Mouse (Mus musculus) telencephalon, adult 2 months (tissue): ENCODE measurements around the gene Lmx1a.

Experiments
- DNase-seq: peaks from one replicate; pipeline ENCODE4 v3.0.0-alpha.2; 2011; ENCODE audit warnings: low read depth, low spot score

Lmx1a gene

GRCm38 (mm10) chr1:167693499-167694240, 4.6 kb downstream of the Lmx1a start:
- DNase-seq = no peak

DNA sequence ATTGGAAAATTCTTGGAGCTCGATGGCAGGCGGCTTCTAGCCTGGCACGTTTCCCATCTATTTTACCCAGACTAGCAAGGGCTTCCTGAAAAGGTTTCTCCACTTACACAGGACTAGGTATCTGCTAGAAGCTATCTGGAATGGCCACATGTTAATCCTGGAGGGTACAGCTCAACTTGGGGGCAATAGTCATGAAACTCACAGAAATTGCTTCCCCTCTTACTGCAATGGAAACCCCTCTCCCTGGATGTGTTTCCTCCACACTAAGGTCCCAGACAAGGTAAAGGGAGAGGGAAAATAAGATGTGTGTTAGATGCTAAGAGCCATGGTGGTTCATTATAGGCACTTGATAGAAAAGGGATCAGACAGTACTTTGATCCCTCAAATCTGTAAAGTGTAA, 5.7 kb downstream of the Lmx1a start:
- DNase-seq = no peak

GRCm38 (mm10) chr1:167695910-167696459, 6.9 kb downstream of the Lmx1a start:
- DNase-seq = no peak

GRCm38 (mm10) chr1:167699706-167700105, 10.7 kb downstream of the Lmx1a start:
- DNase-seq = no peak

DNA sequence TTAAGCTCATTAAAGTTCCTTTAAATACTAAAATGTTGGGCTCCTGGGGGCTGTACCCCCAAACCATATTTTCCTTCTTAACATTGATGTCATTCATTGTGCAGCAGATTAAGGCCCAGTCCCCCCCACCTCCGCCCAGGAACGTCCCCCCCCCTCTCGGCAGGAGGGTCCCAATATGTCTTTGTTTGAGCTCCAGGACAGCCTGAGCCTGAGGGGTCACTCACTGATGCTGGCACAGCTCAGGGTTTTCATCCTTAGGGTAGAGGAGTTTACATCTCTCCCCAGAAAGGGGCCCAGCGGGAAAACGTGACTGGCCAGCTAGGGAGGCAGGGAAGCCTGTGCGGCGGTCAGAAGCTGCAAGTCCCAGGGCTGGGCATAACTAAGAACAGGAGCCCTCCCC, 11.2 kb downstream of the Lmx1a start:
- DNase-seq = no peak

DNA sequence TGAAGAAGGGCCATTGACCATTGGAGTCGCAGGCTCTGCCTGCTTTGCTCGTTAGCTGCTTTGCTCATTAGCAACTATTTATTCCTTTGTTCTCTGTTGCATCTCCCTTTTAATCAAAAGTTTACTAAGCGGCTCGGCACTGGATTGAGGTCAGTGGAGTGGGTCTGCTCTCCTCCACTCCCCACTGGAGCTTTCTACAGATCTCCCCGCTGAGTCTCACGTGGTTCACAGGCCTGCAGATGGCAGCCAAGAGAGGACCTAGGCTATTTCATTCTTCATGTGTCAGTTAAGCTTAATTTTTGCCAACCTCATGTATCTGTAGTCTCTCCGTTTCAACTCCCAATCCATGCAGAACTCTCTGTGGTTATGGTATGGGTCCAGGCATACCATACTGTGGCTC, 16.5 kb downstream of the Lmx1a start:
- no peak for DNase-seq

GRCm38 (mm10) chr1:167708761-167709160, 19.7 kb downstream of the Lmx1a start:
- no peak for DNase-seq

GRCm38 (mm10) chr1:167715730-167716341, 26.8 kb downstream of the Lmx1a start:
- DNase-seq = no peak

- no peak for DNase-seq
Observed at GRCm38 (mm10) chr1:167734471-167734870, 45.4 kb downstream of the Lmx1a start.

DNA sequence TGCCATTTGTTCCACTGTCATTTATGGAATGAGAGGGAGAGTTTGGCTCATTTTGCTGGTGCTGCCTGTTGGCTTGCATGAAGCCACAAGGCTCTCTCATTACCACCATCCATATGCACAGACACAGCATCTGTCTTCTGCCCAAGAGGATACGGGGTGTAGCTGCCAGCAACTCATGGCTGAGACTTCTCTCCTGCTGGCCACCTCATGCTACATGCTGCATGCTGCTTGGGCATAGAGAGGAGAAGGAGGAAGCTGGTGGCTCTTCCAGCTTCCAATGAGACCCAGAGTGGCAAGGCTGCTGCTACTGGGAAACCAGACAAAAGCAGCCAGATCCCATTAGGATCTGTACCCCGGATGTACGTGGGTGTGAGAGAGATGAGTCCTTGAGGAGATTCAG, 47.8 kb downstream of the Lmx1a start:
- DNase-seq = peak; percentile 32

DNA sequence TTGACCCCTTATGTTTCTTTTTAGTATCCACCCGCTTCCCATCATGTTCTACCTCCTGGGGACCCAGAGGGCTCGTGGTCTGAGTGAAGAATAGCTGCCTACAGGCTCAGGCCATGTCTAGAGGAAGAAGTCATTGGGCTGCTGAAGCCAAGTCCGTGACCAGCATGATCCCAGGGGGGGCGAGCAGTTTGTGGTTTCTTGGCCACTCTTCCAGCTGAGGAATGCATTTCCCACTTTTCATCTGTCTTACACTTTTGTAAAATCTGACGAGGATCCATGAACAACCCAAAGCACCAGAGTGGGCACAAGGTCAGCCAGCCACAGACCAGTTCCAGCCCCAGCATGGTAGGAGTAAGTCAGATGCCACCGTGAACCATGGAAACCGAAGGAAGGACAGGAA, 50.2 kb downstream of the Lmx1a start:
- no peak for DNase-seq

DNA sequence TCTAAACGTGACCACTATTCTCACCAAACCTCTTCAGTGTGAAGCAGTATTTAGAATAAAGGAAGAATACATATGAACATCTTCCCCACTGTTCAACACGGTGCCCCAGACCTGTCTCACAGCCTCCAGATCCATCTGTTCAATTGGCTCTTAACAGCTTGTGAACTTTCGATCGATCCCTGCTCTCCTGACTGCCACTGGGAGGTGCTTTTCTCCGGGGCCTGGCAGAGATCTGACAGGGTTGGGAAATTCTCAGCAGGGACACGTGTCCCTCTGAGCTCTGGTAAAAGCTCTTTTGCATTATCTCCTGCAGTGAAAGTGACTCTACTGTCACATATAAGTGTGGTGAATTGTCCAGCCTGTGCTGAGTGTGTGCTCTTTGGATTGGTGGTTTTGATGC, 57.6 kb downstream of the Lmx1a start:
- no peak for DNase-seq

GRCm38 (mm10) chr1:167752661-167753060, 63.6 kb downstream of the Lmx1a start:
- no peak for DNase-seq

DNA sequence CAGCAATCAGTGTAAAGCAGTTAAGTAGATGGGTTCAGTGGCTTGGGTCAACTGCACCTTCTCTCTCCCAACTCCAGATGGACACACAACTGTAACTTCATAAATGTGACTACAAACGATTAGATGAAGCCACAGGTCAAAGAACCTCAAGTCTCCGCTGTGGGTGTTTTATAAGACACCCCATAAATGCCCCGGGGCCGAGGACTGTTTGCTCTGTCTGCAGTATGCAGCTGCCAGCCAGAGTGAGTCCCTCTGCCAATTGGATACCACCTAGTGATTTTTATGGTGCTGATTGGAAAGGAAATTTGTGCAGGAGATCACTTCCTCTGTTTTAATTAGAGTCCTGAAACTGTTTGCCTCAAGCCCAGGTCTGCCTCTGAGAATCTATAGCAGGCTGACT, 65.0 kb downstream of the Lmx1a start:
- no peak for DNase-seq

DNA sequence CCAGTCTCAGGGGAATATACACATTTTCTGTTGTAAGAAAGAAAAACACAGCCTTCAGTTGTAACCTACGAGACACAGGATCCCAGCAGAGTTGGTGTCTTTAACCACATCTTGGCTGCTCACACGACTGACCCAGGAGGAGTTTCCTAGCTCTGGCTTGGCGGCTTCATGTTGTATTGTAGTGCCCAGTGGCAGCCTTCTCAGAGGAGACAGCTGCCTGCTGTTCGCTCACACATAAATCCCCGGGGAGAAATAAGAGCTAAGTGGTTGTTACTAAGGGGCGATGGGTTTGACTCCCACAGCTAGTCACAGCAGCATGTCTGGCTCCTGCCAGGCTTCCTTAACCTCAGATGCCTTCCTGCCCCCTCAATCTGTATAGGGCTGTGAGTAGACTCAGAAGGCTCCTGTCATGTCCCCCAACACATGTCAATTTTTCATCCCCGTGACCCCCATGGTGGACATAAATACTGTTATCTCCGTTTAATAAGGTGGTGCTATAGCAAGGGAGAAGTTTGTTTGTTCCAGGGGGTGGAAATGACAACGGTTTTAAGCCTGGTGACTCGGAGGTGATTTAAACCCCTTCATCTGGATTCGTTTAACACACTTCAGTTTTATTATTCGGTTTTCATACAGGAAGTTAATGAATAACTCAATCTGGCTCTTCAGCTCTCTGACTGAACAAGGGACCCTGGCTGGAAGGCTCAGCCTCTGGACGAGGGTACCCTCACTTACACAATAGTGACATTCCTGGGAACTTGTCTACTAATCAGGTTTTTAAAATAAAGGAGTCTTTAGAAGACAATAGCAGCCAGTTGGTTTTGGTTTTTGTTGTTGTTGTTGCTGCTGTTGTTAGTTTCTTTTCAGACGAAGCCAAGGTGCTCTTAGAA, 65.8 kb downstream of the Lmx1a start:
- no peak for DNase-seq

- DNase-seq = no peak
Observed at GRCm38 (mm10) chr1:167758208-167758607, 69.2 kb downstream of the Lmx1a start.

DNA sequence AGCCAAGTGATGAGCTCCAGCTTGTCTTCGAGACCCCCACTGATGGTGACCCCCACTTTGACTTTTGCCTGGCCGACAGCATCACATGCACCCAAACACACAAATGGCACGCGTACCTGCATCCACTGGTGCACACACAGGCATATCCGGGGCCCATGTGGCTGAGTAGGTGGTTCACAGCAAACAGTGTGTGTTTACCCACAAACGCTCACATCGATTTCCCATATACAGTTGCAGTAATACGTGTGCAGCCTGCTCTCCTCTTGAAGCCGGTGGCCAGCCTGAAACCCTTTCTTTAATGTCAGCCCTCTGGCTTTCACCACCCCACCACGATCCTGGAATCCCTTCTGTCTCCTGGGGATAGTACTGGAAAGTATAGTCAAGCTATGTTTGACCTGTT, 71.3 kb downstream of the Lmx1a start:
- DNase-seq = no peak

DNA sequence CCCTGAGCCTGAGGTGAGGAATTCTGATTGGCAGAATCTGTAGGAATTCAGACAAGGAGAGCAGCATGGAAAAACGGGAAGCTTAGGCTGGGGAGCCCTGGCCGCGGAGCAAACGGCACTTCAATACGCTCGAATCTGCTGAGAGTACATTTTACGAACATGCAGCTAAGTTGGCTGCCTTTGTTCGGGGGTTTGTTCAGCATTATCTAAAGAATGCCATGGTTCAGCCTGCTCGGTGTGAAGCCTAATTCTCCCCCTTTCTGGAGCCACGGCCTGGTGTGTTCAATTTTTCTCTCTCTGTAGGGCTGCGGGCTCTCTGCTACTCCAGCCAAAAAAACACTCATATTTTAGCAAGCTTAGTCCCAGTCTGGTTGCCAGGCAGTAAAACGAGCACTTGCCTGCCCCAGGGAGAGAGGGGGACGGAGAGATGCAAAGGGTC, 72.8 kb downstream of the Lmx1a start:
- DNase-seq = no peak

DNA sequence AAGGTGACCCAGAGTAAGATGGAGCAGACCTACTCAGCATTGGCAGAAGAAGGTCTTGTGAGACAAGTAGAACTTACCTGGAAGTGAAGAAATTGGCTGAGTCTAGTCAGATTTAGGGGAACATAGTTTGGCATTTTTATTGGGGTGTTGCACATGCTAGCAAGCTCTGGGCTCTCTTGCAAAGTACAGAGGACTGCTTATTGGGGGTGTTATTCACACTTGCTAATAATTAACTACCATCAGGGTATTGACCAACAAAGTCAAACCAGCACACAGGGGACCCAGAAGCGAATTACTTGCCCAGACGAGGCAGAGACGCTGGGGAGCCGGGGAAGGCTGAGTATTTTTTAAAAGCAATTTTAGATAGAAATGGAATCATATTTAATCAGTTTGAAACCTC, 77.6 kb downstream of the Lmx1a start:
- DNase-seq = no peak

- DNase-seq = no peak
Observed at GRCm38 (mm10) chr1:167770457-167770856, 81.4 kb downstream of the Lmx1a start.

- DNase-seq = peak; percentile 69
Observed at GRCm38 (mm10) chr1:167779766-167780488, 90.9 kb downstream of the Lmx1a start.
